Mouse (Mus musculus) cortical plate, adult 2 months (tissue): ENCODE results near the gene Smad3.

Experiments used
- CTCF ChIP-seq: fragments of 200-500 bp; IDR thresholded peaks from 2 replicates; pipeline ENCODE4 v1.5.1; 2011; ENCODE audit warnings: mild to moderate bottlenecking, control low read depth, low read length; ENCODE audit not compliant: insufficient read depth; ENCODE audit errors: extremely low read depth
- POLR2A ChIP-seq: fragments of 200-500 bp; IDR thresholded peaks from 2 replicates; pipeline ENCODE4 v1.6.1; 2011; ENCODE audit warnings: mild to moderate bottlenecking, low read length, control low read depth; ENCODE audit not compliant: insufficient read depth; ENCODE audit errors: extremely low read depth

- no peak for TF ChIP-seq CTCF
- TF ChIP-seq POLR2A = no peak
Measured at GRCm38 (mm10) chr9:63660691-63661090, 97.1 kb downstream of the Smad3 start.
